Mouse (Mus musculus) 3134 (cell line): ENCODE results near the gene Gpnmb.

Source experiments
- DNase-seq: peaks from one replicate; pipeline ENCODE4 v3.0.0-alpha.2; 2011; ENCODE audit warnings: low spot score; ENCODE audit not compliant: insufficient read length; ENCODE audit errors: extremely low read depth

Gpnmb gene

GRCm38 (mm10) chr6:49094968-49095367 lies 58.6 kb downstream of the Gpnmb start:
- no peak for DNase-seq

GRCm38 (mm10) chr6:49096421-49096820 lies 60.1 kb downstream of the Gpnmb start:
- DNase-seq = no peak

- DNase-seq = peak; percentile 79
Observed at GRCm38 (mm10) chr6:49096933-49097461, 60.7 kb downstream of the Gpnmb start.

GRCm38 (mm10) chr6:49097596-49098110 lies 61.3 kb downstream of the Gpnmb start:
- peak; percentile 18 for DNase-seq

- no peak for DNase-seq
Observed at GRCm38 (mm10) chr6:49099086-49099485, 62.7 kb downstream of the Gpnmb start.

GRCm38 (mm10) chr6:49106746-49107500 lies 70.6 kb downstream of the Gpnmb start:
- DNase-seq = no peak

- peak; percentile 13 for DNase-seq
Observed at GRCm38 (mm10) chr6:49109196-49109595, 72.8 kb downstream of the Gpnmb start.

DNA sequence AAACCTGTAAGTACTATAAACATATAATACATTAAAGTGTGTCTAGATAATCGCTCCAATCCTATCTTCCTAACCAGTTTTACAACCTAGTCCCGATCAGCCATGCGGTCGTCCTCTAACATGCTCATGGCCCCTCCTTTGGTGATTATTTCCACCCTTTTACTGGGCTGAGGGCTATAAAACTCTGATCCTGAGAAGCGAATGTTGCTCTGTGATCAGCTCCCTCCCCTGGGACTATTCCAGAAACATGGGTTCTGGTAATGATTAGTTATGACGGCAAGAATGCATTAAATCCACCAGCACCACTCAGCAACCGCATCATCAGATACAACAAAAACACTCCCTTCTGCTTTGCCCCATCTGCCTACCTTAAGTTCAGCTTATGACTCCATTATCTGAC lies 77.5 kb downstream of the Gpnmb start:
- no peak for DNase-seq

DNA sequence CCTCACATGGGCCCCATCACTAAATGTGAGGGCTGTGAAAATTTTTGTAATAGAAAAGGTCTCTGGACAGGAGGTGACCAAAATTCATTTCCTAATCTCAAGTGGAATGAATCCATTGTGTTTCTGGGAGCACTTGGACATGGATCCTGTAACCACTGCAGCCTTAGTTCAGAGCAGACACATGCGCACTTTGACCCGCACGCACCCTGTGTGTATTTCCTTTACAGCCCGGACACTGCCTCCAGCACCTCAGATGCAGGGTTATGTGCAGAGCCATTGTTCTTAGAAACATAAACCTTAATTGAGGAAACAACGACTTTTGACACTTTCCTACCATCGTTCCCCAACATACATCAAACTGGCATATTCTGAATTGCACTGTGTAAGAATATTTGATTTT lies 78.1 kb downstream of the Gpnmb start:
- no peak for DNase-seq

DNA sequence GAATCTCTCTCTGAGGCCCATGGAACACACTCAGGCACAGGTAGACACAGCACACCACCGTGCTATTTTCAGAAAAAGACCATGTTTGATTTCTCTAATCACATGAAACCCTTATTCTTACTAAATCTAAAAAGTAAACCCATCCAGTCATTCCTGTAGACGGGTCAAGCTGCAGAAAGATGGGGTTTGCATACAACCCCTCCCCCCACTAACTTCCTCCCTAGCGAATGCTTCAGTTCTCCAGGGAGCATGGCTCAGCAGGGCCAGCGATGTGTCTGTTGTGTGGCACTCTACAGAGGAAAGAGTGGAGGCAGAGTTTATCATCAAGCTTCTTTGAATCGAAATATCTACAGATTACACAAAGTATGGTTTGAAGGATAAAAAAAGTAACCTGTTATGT lies 79.2 kb downstream of the Gpnmb start:
- no peak for DNase-seq

DNA sequence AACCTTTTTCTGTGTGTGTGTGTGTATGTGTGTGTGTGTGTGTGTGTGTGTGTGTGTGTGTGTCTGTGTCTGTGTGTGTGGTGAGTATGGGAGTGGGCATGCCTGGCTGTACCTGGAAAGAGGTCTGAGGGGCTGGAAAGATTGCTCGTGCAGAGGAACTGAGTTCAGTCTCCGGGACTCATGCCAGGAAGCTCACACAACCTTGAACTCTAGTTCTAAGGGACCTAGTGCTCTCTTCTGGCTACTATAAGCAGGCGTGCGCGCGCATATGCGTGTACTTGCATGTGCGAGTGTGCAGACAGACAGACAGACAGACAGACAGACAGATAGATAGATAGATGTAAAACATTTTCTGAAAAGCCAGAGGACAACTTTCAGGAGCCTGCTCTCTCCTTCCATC lies 79.9 kb downstream of the Gpnmb start:
- no peak for DNase-seq

GRCm38 (mm10) chr6:49118446-49118845 lies 82.1 kb downstream of the Gpnmb start:
- DNase-seq = no peak

- no peak for DNase-seq
Observed at GRCm38 (mm10) chr6:49119462-49120135, 83.3 kb downstream of the Gpnmb start.

DNA sequence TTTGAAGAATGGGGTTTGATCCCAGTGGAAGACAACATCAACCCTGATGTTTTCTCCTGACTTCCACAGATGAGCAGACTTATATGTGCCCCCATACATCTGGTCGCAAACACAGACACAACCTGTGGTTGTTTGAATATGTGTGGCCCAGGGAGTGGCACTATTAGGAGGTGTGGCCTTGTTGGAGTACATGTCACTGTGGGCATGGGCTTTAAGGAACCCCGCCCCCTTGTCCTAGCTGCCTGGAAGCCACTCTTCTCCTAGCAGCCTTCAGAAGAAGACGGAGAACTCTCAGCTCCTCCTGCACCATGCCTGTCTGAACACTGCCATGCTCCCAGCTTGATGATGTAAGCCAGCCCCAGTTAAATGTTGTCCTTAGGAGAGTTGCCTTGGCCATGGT lies 84.0 kb downstream of the Gpnmb start:
- DNase-seq = no peak
